Mouse (Mus musculus) megakaryocyte, embryonic 14.5 days (primary cell): ENCODE measurements around the gene Xrra1.

ENCODE experiments used
- FLI1 ChIP-seq: IDR thresholded peaks from 2 replicates; pipeline ENCODE4 v1.6.1; 2012; ENCODE audit warnings: low read length, inconsistent platforms, mixed read lengths
- GATA1 ChIP-seq: IDR thresholded peaks from 3 replicates; pipeline ENCODE4 v1.6.1; 2012; ENCODE audit warnings: mixed read lengths, low read length, inconsistent platforms, borderline replicate concordance

- no peak for TF ChIP-seq GATA1
- TF ChIP-seq FLI1: no peak
These were observed 25.1 kb upstream of the Xrra1 start for GRCm38 (mm10) chr7:99833846-99834222.
